Mouse (Mus musculus): ENCODE data around the gene Syt5. TPM values are rescaled to one million over a fixed set of nuclear protein-coding genes. Genes with fewer than 3 reads are reported as not detected.
A peak's percentile ranks its signal among the peaks of the same experiment; 100 is the strongest.

The Syt5 gene
- polyA plus RNA-seq, 1 experiment from 2014 or later = 8.1 TPM

GRCm38 (mm10) chr7:4515853-4516252 lies 31.5 kb downstream of the Syt5 start:
- ATAC-seq (ENCODE audit: insufficient number of reproducible peaks, insufficient read depth, low FRiP score, low read depth) = no peak
- 50% methylated on average over 6 of the region's 6 CpGs for WGBS
- H3K27me3 ChIP-seq (ENCODE audit: control insufficient read depth, insufficient read depth, low read length) = no peaks in the 10 kb centered on the region
- no peak overlapping the region for H3K9ac ChIP-seq (replicated peaks; ENCODE audit: low read depth, low read length)
- no peaks in the 10 kb centered on the region for H3K36me3 ChIP-seq (ENCODE audit: control insufficient read depth, insufficient read depth, low read length)
- H3K9me3 ChIP-seq (ENCODE audit: control insufficient read depth, low read depth, low read length) = no peaks in the 10 kb centered on the region
- no peak overlapping the region for H3K27ac ChIP-seq (ENCODE audit: low read length)
- no peak overlapping the region for H3K4me3 ChIP-seq (ENCODE audit: low read depth, low read length)
- peaks cover 25% of the 10 kb centered on the region for H3K4me1 ChIP-seq (ENCODE audit: control insufficient read depth, insufficient read depth, low read length)
- no peak overlapping the region for H3K4me2 ChIP-seq (replicated peaks; ENCODE audit: low read depth, low read length)

- H3K4me1 ChIP-seq (ENCODE audit: control insufficient read depth, insufficient read depth, low read length) = peaks cover 29% of the 10 kb centered on the region
- no peak overlapping the region; the same call in 1 of the 2 replicates for H3K9ac ChIP-seq (replicated peaks; ENCODE audit: low read depth, low read length)
- ATAC-seq (ENCODE audit: insufficient number of reproducible peaks, insufficient read depth, low FRiP score, low read depth) = peak; percentile 73
- peak overlapping the region; percentile 87 for H3K27ac ChIP-seq (ENCODE audit: low read length)
- H3K27me3 ChIP-seq (ENCODE audit: control insufficient read depth, insufficient read depth, low read length) = no peaks in the 10 kb centered on the region
- H3K9me3 ChIP-seq (ENCODE audit: control insufficient read depth, low read depth, low read length) = no peaks in the 10 kb centered on the region
- no peaks in the 10 kb centered on the region for H3K36me3 ChIP-seq (ENCODE audit: control insufficient read depth, insufficient read depth, low read length)
- WGBS = 47% methylated on average over 6 of the region's 6 CpGs
- H3K4me2 ChIP-seq (replicated peaks; ENCODE audit: low read depth, low read length) = 0 out of 2 replicates have a peak overlapping the region, but pooled peaks have one; percentile 20
- H3K4me3 ChIP-seq (ENCODE audit: low read depth, low read length) = no peak overlapping the region
These were observed 33.3 kb downstream of the Syt5 start for GRCm38 (mm10) chr7:4513829-4514712.

- ATAC-seq (ENCODE audit: insufficient number of reproducible peaks, insufficient read depth, low FRiP score, low read depth) = no peak
- Histone ChIP-seq H3K36me3 (ENCODE audit: control insufficient read depth, insufficient read depth, low read length) (no peaks in the 10 kb centered on the region), H3K9me3 (ENCODE audit: control insufficient read depth, low read depth, low read length) (no peaks in the 10 kb centered on the region), H3K4me2 (replicated peaks; ENCODE audit: low read depth, low read length) (0 out of 2 replicates have a peak overlapping the region, but pooled peaks have one; percentile 20), H3K27ac (ENCODE audit: low read length) (peak overlapping the region; percentile 87), H3K4me1 (ENCODE audit: control insufficient read depth, insufficient read depth, low read length) (peaks cover 29% of the 10 kb centered on the region), H3K9ac (replicated peaks; ENCODE audit: low read depth, low read length) (no peak overlapping the region), H3K4me3 (ENCODE audit: low read depth, low read length) (no peak overlapping the region), H3K27me3 (ENCODE audit: control insufficient read depth, insufficient read depth, low read length) (no peaks in the 10 kb centered on the region)
- WGBS = 33% methylated on average over 13 of the region's 13 CpGs
These were observed 34.1 kb downstream of the Syt5 start for GRCm38 (mm10) chr7:4513236-4513635.

DNA sequence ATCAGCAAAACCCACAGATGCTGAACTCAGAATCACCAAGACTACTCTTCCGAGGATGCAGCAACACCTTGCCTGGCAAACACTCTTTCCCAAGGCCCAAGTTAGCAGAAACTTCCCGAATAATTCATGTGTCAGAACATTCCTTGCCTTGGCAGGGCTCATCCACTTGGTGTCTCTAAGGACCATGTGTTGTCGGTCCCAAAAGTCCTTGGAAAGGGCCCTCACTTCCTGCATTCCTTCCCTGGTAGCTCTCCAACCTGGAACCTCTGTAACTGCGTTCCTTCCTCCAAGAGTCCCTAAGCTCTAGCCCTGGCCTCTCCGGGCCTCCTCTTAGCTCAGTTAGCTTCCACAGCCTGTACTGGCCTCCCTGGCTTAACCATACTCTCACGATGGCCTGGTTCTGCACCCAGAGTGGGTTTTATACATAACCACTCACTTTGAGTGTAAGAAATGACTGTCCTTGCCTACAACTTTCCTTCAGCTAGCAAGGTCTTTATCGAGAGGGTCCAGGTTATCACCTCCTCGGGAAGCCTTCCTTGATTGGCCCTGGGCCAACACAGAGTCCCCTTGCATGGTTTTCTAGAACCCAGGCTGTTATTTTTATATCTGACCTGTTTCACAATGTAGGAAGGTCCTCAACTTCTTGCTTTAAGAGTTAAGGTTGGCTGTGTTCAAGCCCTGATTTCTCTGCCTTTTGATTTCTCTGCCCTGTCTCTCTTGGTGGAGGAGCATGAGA lies 35.7 kb downstream of the Syt5 start:
- no peak overlapping the region for H3K27ac ChIP-seq (ENCODE audit: low read length)
- H3K4me2 ChIP-seq (replicated peaks; ENCODE audit: low read depth, low read length) = no peak overlapping the region
- no peak overlapping the region for H3K9ac ChIP-seq (replicated peaks; ENCODE audit: low read depth, low read length)
- 73% methylated on average over 8 of the region's 8 CpGs for WGBS
- peaks cover 29% of the 10 kb centered on the region for H3K4me1 ChIP-seq (ENCODE audit: control insufficient read depth, insufficient read depth, low read length)
- no peak overlapping the region for H3K4me3 ChIP-seq (ENCODE audit: low read depth, low read length)
- H3K36me3 ChIP-seq (ENCODE audit: control insufficient read depth, insufficient read depth, low read length) = no peaks in the 10 kb centered on the region
- ATAC-seq (ENCODE audit: insufficient number of reproducible peaks, insufficient read depth, low FRiP score, low read depth) = no peak
- no peaks in the 10 kb centered on the region for H3K27me3 ChIP-seq (ENCODE audit: control insufficient read depth, insufficient read depth, low read length)
- no peaks in the 10 kb centered on the region for H3K9me3 ChIP-seq (ENCODE audit: control insufficient read depth, low read depth, low read length)

DNA sequence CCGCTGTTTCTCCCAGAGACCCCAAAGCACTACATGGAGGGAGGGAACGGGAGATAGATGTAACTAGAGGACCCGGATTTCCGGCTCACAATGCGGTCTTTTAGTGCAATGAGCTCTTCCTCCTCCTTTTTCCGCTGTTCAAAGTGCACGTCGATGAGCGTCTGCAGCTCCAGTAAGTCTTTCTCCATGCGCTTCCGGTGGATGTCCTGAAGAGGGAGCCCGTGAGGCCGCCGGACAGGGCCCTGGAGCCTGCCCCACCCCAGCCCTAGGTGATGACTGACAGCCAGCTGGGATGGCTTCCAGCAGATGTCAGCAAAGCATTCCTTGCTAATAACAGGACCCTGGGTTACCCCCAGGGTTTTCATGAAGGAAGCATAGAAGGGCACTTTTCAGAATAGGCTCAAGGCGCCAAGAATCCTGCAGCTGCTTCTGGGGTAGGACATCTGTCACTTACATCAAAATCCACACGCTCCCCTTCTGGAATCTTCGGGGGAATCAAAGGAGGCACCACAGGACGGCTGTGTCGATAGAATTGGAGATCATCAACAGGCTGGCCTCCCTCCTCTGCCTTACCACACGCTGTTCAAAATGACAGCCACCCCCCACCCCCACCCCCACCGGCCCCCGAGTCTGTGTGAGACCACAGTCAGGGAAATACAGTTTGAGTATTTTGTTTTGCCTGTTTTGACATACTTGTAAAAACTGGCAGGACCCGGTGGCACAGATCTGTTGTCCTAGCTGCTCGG lies 37.3 kb downstream of the Syt5 start:
- ATAC-seq (ENCODE audit: insufficient number of reproducible peaks, insufficient read depth, low FRiP score, low read depth) = peak; percentile 38
- Histone ChIP-seq H3K9ac (replicated peaks; ENCODE audit: low read depth, low read length) (no peak overlapping the region), H3K9me3 (ENCODE audit: control insufficient read depth, low read depth, low read length) (no peaks in the 10 kb centered on the region), H3K27me3 (ENCODE audit: control insufficient read depth, insufficient read depth, low read length) (no peaks in the 10 kb centered on the region), H3K27ac (ENCODE audit: low read length) (no peak overlapping the region; the same call in 1 of the 2 replicates), H3K4me3 (ENCODE audit: low read depth, low read length) (no peak overlapping the region), H3K4me2 (replicated peaks; ENCODE audit: low read depth, low read length) (no peak overlapping the region; the same call in 1 of the 2 replicates), H3K36me3 (ENCODE audit: control insufficient read depth, insufficient read depth, low read length) (no peaks in the 10 kb centered on the region), H3K4me1 (ENCODE audit: control insufficient read depth, insufficient read depth, low read length) (peaks cover 20% of the 10 kb centered on the region)
- WGBS = 17% methylated on average over 24 of the region's 24 CpGs

DNA sequence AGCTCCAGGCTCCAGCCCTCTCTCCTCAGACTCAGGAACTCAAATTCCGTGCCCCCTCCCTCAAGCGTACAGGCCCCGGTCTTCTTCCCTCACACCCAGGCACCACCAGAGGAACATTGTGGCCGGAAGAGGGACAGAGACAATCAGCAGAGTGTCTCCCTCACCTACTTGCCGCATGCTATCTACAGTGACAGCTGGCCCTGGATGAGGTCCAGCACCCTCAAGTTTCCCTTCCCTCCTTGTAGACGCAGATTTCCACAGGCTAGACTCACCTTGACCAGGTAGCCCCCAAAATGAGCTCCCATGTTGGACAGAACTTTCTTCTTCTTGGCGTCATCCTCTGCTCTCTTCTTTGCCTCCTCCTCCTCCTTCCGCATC lies 38.6 kb downstream of the Syt5 start:
- no peak for ATAC-seq (ENCODE audit: insufficient number of reproducible peaks, insufficient read depth, low FRiP score, low read depth)
- H3K27ac ChIP-seq (ENCODE audit: low read length) = no peak overlapping the region
- H3K9me3 ChIP-seq (ENCODE audit: control insufficient read depth, low read depth, low read length) = no peaks in the 10 kb centered on the region
- no peaks in the 10 kb centered on the region for H3K36me3 ChIP-seq (ENCODE audit: control insufficient read depth, insufficient read depth, low read length)
- no peak overlapping the region for H3K4me3 ChIP-seq (ENCODE audit: low read depth, low read length)
- no peak overlapping the region for H3K9ac ChIP-seq (replicated peaks; ENCODE audit: low read depth, low read length)
- H3K27me3 ChIP-seq (ENCODE audit: control insufficient read depth, insufficient read depth, low read length) = no peaks in the 10 kb centered on the region
- peaks cover 8% of the 10 kb centered on the region for H3K4me1 ChIP-seq (ENCODE audit: control insufficient read depth, insufficient read depth, low read length)
- 91% methylated on average over 8 of the region's 8 CpGs for WGBS
- H3K4me2 ChIP-seq (replicated peaks; ENCODE audit: low read depth, low read length) = no peak overlapping the region

DNA sequence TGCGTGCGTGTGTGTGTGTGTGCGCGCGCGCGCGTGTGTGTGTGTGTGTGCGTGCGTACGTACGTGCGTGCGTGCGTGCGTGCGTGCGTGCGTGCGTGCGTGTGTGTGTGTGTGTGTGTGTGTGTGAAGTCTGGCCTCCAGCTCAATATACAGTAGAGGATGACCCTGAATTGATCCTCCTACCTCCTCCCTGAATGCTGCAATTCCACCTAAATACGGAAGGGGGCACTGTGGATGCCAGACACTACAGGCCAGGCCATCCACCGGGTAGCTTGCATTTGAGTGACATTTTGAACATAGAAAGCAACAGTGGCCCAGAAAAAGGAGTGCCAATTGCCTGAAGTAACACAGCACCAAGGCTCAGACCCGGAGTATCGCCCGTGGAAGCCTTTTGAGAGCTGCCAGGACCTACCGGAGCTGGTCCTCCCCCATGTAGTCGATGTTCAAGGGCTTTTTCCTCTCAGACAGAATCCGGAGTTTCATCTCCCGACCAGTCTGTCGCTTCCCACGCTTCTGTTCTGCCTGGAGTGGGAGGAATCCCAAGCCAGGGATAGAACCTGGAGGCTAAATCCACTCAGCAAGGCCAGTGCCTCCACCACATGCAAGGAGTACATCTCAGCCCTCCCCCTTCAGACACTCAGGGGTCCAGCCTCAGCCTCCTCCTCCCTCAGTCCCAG lies 39.1 kb downstream of the Syt5 start:
- Histone ChIP-seq H3K4me2 (replicated peaks; ENCODE audit: low read depth, low read length) (no peak overlapping the region), H3K4me3 (ENCODE audit: low read depth, low read length) (no peak overlapping the region), H3K36me3 (ENCODE audit: control insufficient read depth, insufficient read depth, low read length) (no peaks in the 10 kb centered on the region), H3K9ac (replicated peaks; ENCODE audit: low read depth, low read length) (no peak overlapping the region), H3K4me1 (ENCODE audit: control insufficient read depth, insufficient read depth, low read length) (0 out of 2 replicates have a peak, but pooled peaks cover 4% of the 10 kb centered on the region), H3K27ac (ENCODE audit: low read length) (no peak overlapping the region), H3K27me3 (ENCODE audit: control insufficient read depth, insufficient read depth, low read length) (no peaks in the 10 kb centered on the region), H3K9me3 (ENCODE audit: control insufficient read depth, low read depth, low read length) (no peaks in the 10 kb centered on the region)
- ATAC-seq (ENCODE audit: insufficient number of reproducible peaks, insufficient read depth, low FRiP score, low read depth) = no peak
- 73% methylated on average over 18 of the region's 32 CpGs for WGBS

DNA sequence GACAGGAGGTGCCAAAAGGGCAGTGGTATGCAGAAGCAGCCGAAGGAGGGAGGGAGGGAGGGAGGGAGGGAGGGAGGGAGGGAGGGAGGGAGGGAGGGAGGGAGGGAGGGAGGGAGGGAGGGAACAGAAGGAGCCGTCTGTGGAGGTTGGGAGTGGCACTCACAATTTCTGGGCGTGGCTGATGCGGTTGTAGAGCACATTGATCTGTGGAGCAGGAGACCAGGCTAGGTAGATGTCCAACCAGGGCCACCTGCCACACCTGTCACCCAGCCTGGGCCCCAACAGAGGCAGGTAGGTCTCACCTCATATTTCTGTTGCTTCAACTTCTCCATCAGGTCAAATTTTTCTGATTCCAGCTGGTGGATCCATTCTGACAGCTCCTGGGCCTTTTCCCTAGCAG lies 40.1 kb downstream of the Syt5 start:
- no peaks in the 10 kb centered on the region for H3K27me3 ChIP-seq (ENCODE audit: control insufficient read depth, insufficient read depth, low read length)
- H3K27ac ChIP-seq (ENCODE audit: low read length) = no peak overlapping the region
- no peak for ATAC-seq (ENCODE audit: insufficient number of reproducible peaks, insufficient read depth, low FRiP score, low read depth)
- H3K9ac ChIP-seq (replicated peaks; ENCODE audit: low read depth, low read length) = no peak overlapping the region
- no peaks in the 10 kb centered on the region for H3K36me3 ChIP-seq (ENCODE audit: control insufficient read depth, insufficient read depth, low read length)
- 57% methylated on average over 3 of the region's 4 CpGs for WGBS
- H3K4me3 ChIP-seq (ENCODE audit: low read depth, low read length) = no peak overlapping the region
- no peaks in the 10 kb centered on the region for H3K9me3 ChIP-seq (ENCODE audit: control insufficient read depth, low read depth, low read length)
- H3K4me1 ChIP-seq (ENCODE audit: control insufficient read depth, insufficient read depth, low read length) = 0 out of 2 replicates have a peak, but pooled peaks cover 4% of the 10 kb centered on the region
- H3K4me2 ChIP-seq (replicated peaks; ENCODE audit: low read depth, low read length) = no peak overlapping the region
